Mouse (Mus musculus): Measurements from ENCODE around the gene Mark3. TPM values are rescaled to one million over a fixed set of nuclear protein-coding genes. Genes with fewer than 3 reads are reported as not detected.

Mark3 gene
- polyA plus RNA-seq, 2 experiments = 18.0 to 24.6 TPM

DNA sequence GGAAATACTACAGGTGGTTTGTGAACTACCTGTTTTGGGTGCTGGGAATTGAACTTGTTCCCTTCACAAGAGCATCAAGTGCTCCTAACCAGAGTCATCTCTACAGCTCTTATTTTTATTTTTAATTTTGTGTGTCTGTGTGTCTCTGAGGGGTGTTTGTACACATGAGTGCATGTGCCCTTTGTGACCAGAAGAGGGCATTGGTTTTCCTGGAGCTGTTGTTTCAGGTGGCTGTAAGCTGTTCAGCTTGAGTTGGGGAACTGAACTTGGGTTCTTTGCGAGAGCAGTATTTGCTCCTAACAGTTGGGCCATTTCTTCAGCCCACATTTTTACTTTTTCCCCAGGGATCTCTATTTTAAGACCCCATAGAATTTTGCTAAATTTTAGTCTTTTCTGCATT is 23.0 kb downstream of the Mark3 start:
- peaks cover 18% of the 10 kb centered on the region for H3K36me3 ChIP-seq (replicated peaks; ENCODE audit: control insufficient read depth, insufficient read depth, low read depth)
- H3K4me2 ChIP-seq (ENCODE audit: low read depth) = no peak overlapping the region
- no peak overlapping the region for H3K4me3 ChIP-seq (ENCODE audit: insufficient read depth in 1 of 2, low read depth in 2 of 2, low read length in 2 of 2)
- 93% methylated on average over 1 of the region's 1 CpGs for WGBS (ENCODE audit: insufficient replicate concordance)
- ATAC-seq (ENCODE audit: insufficient read depth) (no peak), DNase-seq (ENCODE audit: low read depth in 3 of 3, low spot score in 3 of 3) (no peak)
- no peaks in the 10 kb centered on the region for H3K27me3 ChIP-seq (ENCODE audit: control insufficient read depth, insufficient read depth, low read length)
- H3K4me1 ChIP-seq (replicated peaks; ENCODE audit: control insufficient read depth in 2 of 2, insufficient read depth in 2 of 2, low read length in 1 of 2) = peaks cover 10 to 12% of the 10 kb centered on the region in 2 experiments; a peak in 3 of 4 replicates
- no peak overlapping the region for H3K27ac ChIP-seq
- TF ChIP-seq EP300 (IDR thresholded peaks at IDR 0.05; ENCODE audit: low read depth) = no peak
- TF ChIP-seq CTCF (IDR thresholded peaks at IDR 0.05; ENCODE audit: low read depth) = peak; percentile 37; the same call in 1 of the 2 replicates
- H3K9me3 ChIP-seq (ENCODE audit: control insufficient read depth, low read length) = no peaks in the 10 kb centered on the region
- H3K9ac ChIP-seq (replicated peaks) = no peak overlapping the region

DNA sequence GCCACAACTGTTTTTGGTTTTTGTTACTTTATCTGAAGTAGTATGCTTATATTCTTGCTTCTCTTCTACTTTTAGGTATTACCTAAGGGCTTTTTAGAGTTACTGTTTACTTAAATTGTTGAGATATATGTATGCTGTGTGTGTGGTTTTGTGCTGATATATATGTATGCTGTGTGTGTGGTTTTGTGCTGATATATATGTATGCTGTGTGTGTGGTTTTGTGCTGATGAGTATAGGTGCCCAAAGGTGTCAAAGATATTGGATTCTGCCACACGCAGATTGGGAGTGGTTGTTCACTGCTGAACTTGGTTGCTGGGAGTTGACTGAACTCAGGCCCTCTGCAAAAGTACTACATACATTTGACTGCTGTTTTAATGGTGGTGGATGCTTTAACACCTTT is 24.6 kb downstream of the Mark3 start:
- no peak for TF ChIP-seq CTCF (IDR thresholded peaks at IDR 0.05; ENCODE audit: low read depth)
- TF ChIP-seq EP300 (IDR thresholded peaks at IDR 0.05; ENCODE audit: low read depth) = no peak
- no peak; the same call in 1 of the 2 replicates for ATAC-seq (ENCODE audit: insufficient read depth)
- no peak overlapping the region for H3K4me2 ChIP-seq (ENCODE audit: low read depth)
- H3K4me3 ChIP-seq (ENCODE audit: insufficient read depth in 1 of 2, low read depth in 2 of 2, low read length in 2 of 2) = no peak overlapping the region
- WGBS (ENCODE audit: insufficient replicate concordance) = 38% methylated on average over 1 of the region's 1 CpGs
- H3K27ac ChIP-seq = no peak overlapping the region
- peaks cover 0 to 4% of the 10 kb centered on the region in 2 experiments; a peak in 1 of 4 replicates for H3K4me1 ChIP-seq (replicated peaks; ENCODE audit: control insufficient read depth in 2 of 2, insufficient read depth in 2 of 2, low read length in 1 of 2)
- no peaks in the 10 kb centered on the region for H3K9me3 ChIP-seq (ENCODE audit: control insufficient read depth, low read length)
- H3K9ac ChIP-seq (replicated peaks) = no peak overlapping the region
- no peak for DNase-seq (ENCODE audit: low read depth in 3 of 3, low spot score in 3 of 3)
- H3K27me3 ChIP-seq (ENCODE audit: control insufficient read depth, insufficient read depth, low read length) = no peaks in the 10 kb centered on the region
- H3K36me3 ChIP-seq (replicated peaks; ENCODE audit: control insufficient read depth, insufficient read depth, low read depth) = peaks cover 16% of the 10 kb centered on the region

DNA sequence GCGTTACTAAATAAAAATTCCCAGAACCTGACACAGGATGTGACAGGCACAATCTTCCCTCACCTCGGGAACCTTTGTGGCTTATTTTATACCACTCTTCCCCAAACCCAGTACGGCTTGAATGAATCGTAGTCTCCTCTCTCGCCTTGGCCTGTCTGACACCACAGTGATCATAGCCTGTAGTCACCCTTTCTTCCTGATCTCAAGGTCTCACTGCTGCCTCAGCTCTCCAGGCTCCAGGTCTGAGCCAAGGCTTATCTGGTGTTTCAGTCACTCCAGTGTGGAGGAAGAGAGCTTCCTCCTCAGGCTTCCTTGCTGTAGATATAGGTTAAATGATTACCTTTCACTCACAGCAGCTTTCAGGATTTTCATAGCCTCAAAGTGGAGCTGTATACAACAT is 25.3 kb downstream of the Mark3 start:
- ATAC-seq (ENCODE audit: insufficient read depth) = peak; percentile 26; the same call in 1 of the 2 replicates
- H3K27ac ChIP-seq = no peak overlapping the region
- no peaks in the 10 kb centered on the region for H3K9me3 ChIP-seq (ENCODE audit: control insufficient read depth, low read length)
- H3K36me3 ChIP-seq (replicated peaks; ENCODE audit: control insufficient read depth, insufficient read depth, low read depth) = peaks cover 16% of the 10 kb centered on the region
- DNase-seq (ENCODE audit: low read depth in 3 of 3, low spot score in 3 of 3) = no peak
- TF ChIP-seq EP300 (IDR thresholded peaks at IDR 0.05; ENCODE audit: low read depth) (no peak), CTCF (IDR thresholded peaks at IDR 0.05; ENCODE audit: low read depth) (no peak)
- no peaks in the 10 kb centered on the region for H3K27me3 ChIP-seq (ENCODE audit: control insufficient read depth, insufficient read depth, low read length)
- no peak overlapping the region for H3K4me3 ChIP-seq (ENCODE audit: insufficient read depth in 1 of 2, low read depth in 2 of 2, low read length in 2 of 2)
- H3K4me2 ChIP-seq (ENCODE audit: low read depth) = no peak overlapping the region
- 61% methylated on average over 5 of the region's 5 CpGs for WGBS (ENCODE audit: insufficient replicate concordance)
- no peaks in the 10 kb centered on the region for H3K4me1 ChIP-seq (replicated peaks; ENCODE audit: control insufficient read depth in 2 of 2, insufficient read depth in 2 of 2, low read length in 1 of 2)
- no peak overlapping the region for H3K9ac ChIP-seq (replicated peaks)

DNA sequence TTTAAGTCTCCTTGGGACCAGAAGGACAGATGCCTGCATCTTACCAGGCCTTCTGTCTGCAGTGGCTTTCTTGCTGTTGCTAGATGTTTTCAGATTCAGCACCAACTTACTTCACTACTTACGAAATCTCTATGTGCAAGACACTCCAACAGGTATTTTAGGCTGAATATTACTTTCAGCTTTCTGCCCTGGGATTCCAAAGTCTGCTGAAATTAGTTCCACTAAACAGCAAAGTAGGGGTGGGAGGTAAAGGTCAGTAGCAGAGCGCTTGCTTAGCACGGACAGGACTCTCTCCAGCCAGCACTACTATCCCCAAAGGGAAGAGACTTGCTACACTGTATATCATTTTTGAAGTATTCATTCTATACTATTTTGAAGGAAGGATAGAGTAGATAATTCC is 29.5 kb downstream of the Mark3 start:
- no peak for ATAC-seq (ENCODE audit: insufficient read depth)

DNA sequence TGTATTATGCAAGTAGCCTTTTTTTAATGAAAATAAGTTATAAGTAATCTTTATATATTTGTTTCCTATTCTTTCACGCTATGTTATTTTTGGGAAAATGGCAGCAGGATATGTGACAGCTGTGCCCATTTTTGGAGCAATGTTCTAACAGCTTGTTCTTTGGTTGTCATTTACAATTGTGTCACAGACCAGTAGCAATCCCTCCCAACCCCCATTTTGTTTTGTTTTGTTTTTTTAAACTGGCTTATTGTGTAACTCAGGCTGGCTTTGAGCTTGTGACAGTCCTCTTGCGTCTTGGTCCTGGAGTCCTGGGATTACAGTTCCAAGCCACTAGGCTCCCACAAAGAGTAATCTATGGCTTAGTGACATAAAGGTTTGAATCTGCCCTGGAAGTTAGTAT is 31.3 kb downstream of the Mark3 start:
- Histone ChIP-seq H3K9ac (replicated peaks) (no peak overlapping the region), H3K9me3 (ENCODE audit: control insufficient read depth, low read length) (no peaks in the 10 kb centered on the region), H3K36me3 (replicated peaks; ENCODE audit: control insufficient read depth, insufficient read depth, low read depth) (peaks cover 19% of the 10 kb centered on the region), H3K4me2 (ENCODE audit: low read depth) (no peak overlapping the region), H3K4me3 (ENCODE audit: insufficient read depth in 1 of 2, low read depth in 2 of 2, low read length in 2 of 2) (no peak overlapping the region), H3K27ac (no peak overlapping the region), H3K4me1 (replicated peaks; ENCODE audit: control insufficient read depth in 2 of 2, insufficient read depth in 2 of 2, low read length in 1 of 2) (no peaks in the 10 kb centered on the region), H3K27me3 (ENCODE audit: control insufficient read depth, insufficient read depth, low read length) (no peaks in the 10 kb centered on the region)
- ATAC-seq (ENCODE audit: insufficient read depth) (no peak), DNase-seq (ENCODE audit: low read depth in 3 of 3, low spot score in 3 of 3) (no peak)
- 88% methylated on average over 2 of the region's 2 CpGs for WGBS (ENCODE audit: insufficient replicate concordance)
- TF ChIP-seq CTCF (IDR thresholded peaks at IDR 0.05; ENCODE audit: low read depth) (no peak), EP300 (IDR thresholded peaks at IDR 0.05; ENCODE audit: low read depth) (no peak)

More for the DNA sequence above, 29.5 kb downstream of the Mark3 start:
- no peaks in the 10 kb centered on the region for H3K4me1 ChIP-seq (replicated peaks; ENCODE audit: control insufficient read depth in 2 of 2, insufficient read depth in 2 of 2, low read length in 1 of 2)
- no peak for DNase-seq (ENCODE audit: low read depth in 3 of 3, low spot score in 3 of 3)
- peaks cover 18% of the 10 kb centered on the region for H3K36me3 ChIP-seq (replicated peaks; ENCODE audit: control insufficient read depth, insufficient read depth, low read depth)
- 87% methylated on average over 3 of the region's 3 CpGs for WGBS (ENCODE audit: insufficient replicate concordance)
- H3K4me2 ChIP-seq (ENCODE audit: low read depth) = no peak overlapping the region
- no peaks in the 10 kb centered on the region for H3K9me3 ChIP-seq (ENCODE audit: control insufficient read depth, low read length)
- H3K4me3 ChIP-seq (ENCODE audit: insufficient read depth in 1 of 2, low read depth in 2 of 2, low read length in 2 of 2) = no peak overlapping the region
- TF ChIP-seq EP300 (IDR thresholded peaks at IDR 0.05; ENCODE audit: low read depth) = no peak
- no peak for TF ChIP-seq CTCF (IDR thresholded peaks at IDR 0.05; ENCODE audit: low read depth)
- H3K27ac ChIP-seq = no peak overlapping the region
- H3K27me3 ChIP-seq (ENCODE audit: control insufficient read depth, insufficient read depth, low read length) = no peaks in the 10 kb centered on the region
- H3K9ac ChIP-seq (replicated peaks) = no peak overlapping the region

Measured in liver, embryonic 14.5 days (tissue).